Mouse (Mus musculus) T-cell, adult 66 days (primary cell): ENCODE measurements around the gene Pard3b. TPM values are rescaled to one million over a fixed set of nuclear protein-coding genes. Genes with fewer than 3 reads are reported as not detected.

Source experiments
- total RNA-seq, 2 experiments: library from RNA; stranded (reverse); gene quantifications; 3 replicates in 1 of 2; 4 replicates in 1 of 2; pipeline ENCODE4 v1.2.4; 2023

The Pard3b gene
- 1 to 10 TPM; 1.2 to 1.5 TPM for total RNA-seq

GRCm38 (mm10) chr1:61638347-61639111 lies at the start of gene Pard3b:
TSS of gene Pard3b (plus strand) at chr1:61638824.

